Mouse (Mus musculus) liver, postnatal 0 days (tissue): Measurements from ENCODE around the gene 1810024B03Rik. TPM values are rescaled to one million over a fixed set of nuclear protein-coding genes. Genes with fewer than 3 reads are reported as not detected.

Experiments used
- ATAC-seq: fragments of 200-750 bp; cut with Nextera tagmentation; 2 replicates; pipeline ENCODE4 v1.8.0; 2017; ENCODE audit warnings: mild to moderate bottlenecking, moderate library complexity
- DNase-seq: peaks from one replicate; pipeline ENCODE4 v3.0.0-alpha.2; 2016
- H3K27ac ChIP-seq: fragments of 300-500 bp; sonication (generic); 2 replicates; pipeline ENCODE4 v1.5.1; 2014; ENCODE audit warnings: antibody characterized with exemption, moderate library complexity, mild to moderate bottlenecking, low read depth
- H3K27me3 ChIP-seq: fragments of 300-500 bp; sonication (generic); 2 replicates; pipeline ENCODE4 v1.6.1; 2014; ENCODE audit warnings: low read length, control low read depth, mixed read lengths; ENCODE audit not compliant: insufficient read depth
- H3K36me3 ChIP-seq: fragments of 300-500 bp; sonication (generic); replicated peaks from 2 replicates; pipeline ENCODE4 v1.6.1; 2014; ENCODE audit warnings: mild to moderate bottlenecking, control low read depth, low read length, moderate library complexity, mixed read lengths; ENCODE audit not compliant: insufficient read depth
- H3K4me1 ChIP-seq: fragments of 300-500 bp; sonication (generic); 2 replicates; pipeline ENCODE4 v1.6.1; 2014; ENCODE audit warnings: antibody characterized with exemption, mild to moderate bottlenecking, control low read depth; ENCODE audit not compliant: insufficient read depth
- H3K4me2 ChIP-seq: fragments of 300-500 bp; sonication (generic); 2 replicates; pipeline ENCODE4 v1.6.1; 2014; ENCODE audit warnings: low read depth, mild to moderate bottlenecking, low read length, moderate library complexity, mixed read lengths
- H3K4me3 ChIP-seq: fragments of 300-500 bp; sonication (generic); 2 replicates; pipeline ENCODE4 v1.5.1; 2014; ENCODE audit warnings: low read depth, low read length
- H3K9ac ChIP-seq: fragments of 300-500 bp; sonication (generic); replicated peaks from 2 replicates; pipeline ENCODE4 v1.6.1; 2014; ENCODE audit warnings: mild to moderate bottlenecking, moderate library complexity
- H3K9me3 ChIP-seq: fragments of 300-500 bp; sonication (generic); 2 replicates; pipeline ENCODE4 v1.6.1; 2016; ENCODE audit warnings: mild to moderate bottlenecking, control low read depth, low read length, mixed read lengths
- CTCF ChIP-seq: sonication (generic); IDR thresholded peaks from 2 replicates; pipeline ENCODE4 v1.5.1; 2016; ENCODE audit warnings: antibody characterized with exemption, low read depth
- EP300 ChIP-seq: IDR thresholded peaks from 2 replicates; pipeline ENCODE4 v1.6.1; 2016; ENCODE audit warnings: antibody characterized with exemption, low read depth, mild to moderate bottlenecking
- WGBS: fragments of 180-500 bp; shearing (Covaris S2); extraction: QIAGEN DNeasy Blood & Tissue Kit; methylation state at CpG from one replicate; pipeline ENCODE4 v1.1.7; 2014; ENCODE audit not compliant: insufficient replicate concordance; 5-methylcytosine and 5-hydroxymethylcytosine counted together
- polyA plus RNA-seq: library from polyadenylated mRNA; unstranded; fragments of >200 nt; fragmentation: Nextera tagmentation; extraction: Ambion mirVana; gene quantifications from 2 replicates; pipeline ENCODE4 v1.2.1, GENCODE M21; 2015

Gene 1810024B03Rik
- polyA plus RNA-seq, 1 experiment from 2014 or later: 1.1 TPM

- peaks cover 34% of the 10 kb centered on the region for H3K4me1 ChIP-seq
- H3K27me3 ChIP-seq: no peaks in the 10 kb centered on the region
- peak overlapping the region; percentile 63 for H3K9ac ChIP-seq
- WGBS: 6% methylated on average over 6 of the region's 6 CpGs
- peak; percentile 26 for ATAC-seq
- peak overlapping the region; percentile 34 for H3K27ac ChIP-seq
- peaks cover 19% of the 10 kb centered on the region for H3K36me3 ChIP-seq
- H3K9me3 ChIP-seq: no peaks in the 10 kb centered on the region
- no peak for DNase-seq
- H3K4me2 ChIP-seq: peak overlapping the region; percentile 94
- no peak for TF ChIP-seq EP300
- no peak for TF ChIP-seq CTCF
- peak overlapping the region; percentile 62 for H3K4me3 ChIP-seq
Measured at GRCm38 (mm10) chr2:127142577-127143157, 65.4 kb downstream of the 1810024B03Rik start.

GRCm38 (mm10) chr2:127142031-127142430 is 66.0 kb downstream of the 1810024B03Rik start:
- Histone ChIP-seq H3K27me3 (no peaks in the 10 kb centered on the region), H3K36me3 (peaks cover 19% of the 10 kb centered on the region), H3K27ac (peak overlapping the region; percentile 34; the same call in 1 of the 2 replicates), H3K4me3 (peak overlapping the region; percentile 62), H3K9ac (peak overlapping the region; percentile 63), H3K4me2 (peak overlapping the region; percentile 94), H3K9me3 (no peaks in the 10 kb centered on the region), H3K4me1 (peaks cover 38% of the 10 kb centered on the region)
- WGBS: 68% methylated on average over 10 of the region's 10 CpGs
- peak; percentile 25; the same call in 1 of the 2 replicates for TF ChIP-seq CTCF
- TF ChIP-seq EP300: no peak
- ATAC-seq (0 out of 2 replicates have a peak, but pooled peaks have one; percentile 5), DNase-seq (no peak)

GRCm38 (mm10) chr2:127140011-127140410 is 68.1 kb downstream of the 1810024B03Rik start:
- Histone ChIP-seq H3K4me2 (no peak overlapping the region), H3K36me3 (peaks cover 19% of the 10 kb centered on the region), H3K27me3 (no peaks in the 10 kb centered on the region), H3K9ac (no peak overlapping the region), H3K4me1 (peaks cover 37% of the 10 kb centered on the region), H3K4me3 (no peak overlapping the region), H3K9me3 (no peaks in the 10 kb centered on the region), H3K27ac (no peak overlapping the region)
- ATAC-seq (no peak), DNase-seq (no peak)
- WGBS: 94% methylated on average over 7 of the region's 7 CpGs
- no peak for TF ChIP-seq CTCF
- no peak for TF ChIP-seq EP300

- DNase-seq (no peak), ATAC-seq (no peak)
- H3K4me3 ChIP-seq: no peak overlapping the region
- H3K9me3 ChIP-seq: no peaks in the 10 kb centered on the region
- no peak overlapping the region for H3K9ac ChIP-seq
- peaks cover 37% of the 10 kb centered on the region for H3K4me1 ChIP-seq
- TF ChIP-seq EP300 (no peak), CTCF (peak; percentile 44; the same call in 1 of the 2 replicates)
- WGBS: 100% methylated on average over 1 of the region's 1 CpGs
- H3K4me2 ChIP-seq: no peak overlapping the region
- no peak overlapping the region for H3K27ac ChIP-seq
- H3K27me3 ChIP-seq: no peaks in the 10 kb centered on the region
- H3K36me3 ChIP-seq: peaks cover 19% of the 10 kb centered on the region
Measured at GRCm38 (mm10) chr2:127139605-127140004, 68.5 kb downstream of the 1810024B03Rik start.

GRCm38 (mm10) chr2:127139094-127139493 is 69.0 kb downstream of the 1810024B03Rik start:
- Histone ChIP-seq H3K4me1 (peaks cover 32% of the 10 kb centered on the region), H3K4me2 (no peak overlapping the region), H3K36me3 (peaks cover 19% of the 10 kb centered on the region), H3K9ac (no peak overlapping the region), H3K9me3 (no peaks in the 10 kb centered on the region), H3K4me3 (no peak overlapping the region), H3K27ac (no peak overlapping the region), H3K27me3 (no peaks in the 10 kb centered on the region)
- no peak for ATAC-seq
- no peak for TF ChIP-seq EP300
- TF ChIP-seq CTCF: no peak
- 75% methylated on average over 8 of the region's 8 CpGs for WGBS
- DNase-seq: no peak

- H3K36me3 ChIP-seq: peaks cover 19% of the 10 kb centered on the region
- DNase-seq (no peak), ATAC-seq (no peak)
- no peaks in the 10 kb centered on the region for H3K9me3 ChIP-seq
- no peak for TF ChIP-seq CTCF
- TF ChIP-seq EP300: no peak
- no peak overlapping the region for H3K4me3 ChIP-seq
- no peak overlapping the region for H3K27ac ChIP-seq
- H3K4me2 ChIP-seq: no peak overlapping the region
- no peaks in the 10 kb centered on the region for H3K27me3 ChIP-seq
- peaks cover 26% of the 10 kb centered on the region for H3K4me1 ChIP-seq
- no peak overlapping the region for H3K9ac ChIP-seq
- WGBS: 86% methylated on average over 4 of the region's 4 CpGs
Measured at GRCm38 (mm10) chr2:127138449-127138848, 69.6 kb downstream of the 1810024B03Rik start.
